Mouse (Mus musculus): ENCODE measurements around the gene Sox6.

Gene Sox6

DNA sequence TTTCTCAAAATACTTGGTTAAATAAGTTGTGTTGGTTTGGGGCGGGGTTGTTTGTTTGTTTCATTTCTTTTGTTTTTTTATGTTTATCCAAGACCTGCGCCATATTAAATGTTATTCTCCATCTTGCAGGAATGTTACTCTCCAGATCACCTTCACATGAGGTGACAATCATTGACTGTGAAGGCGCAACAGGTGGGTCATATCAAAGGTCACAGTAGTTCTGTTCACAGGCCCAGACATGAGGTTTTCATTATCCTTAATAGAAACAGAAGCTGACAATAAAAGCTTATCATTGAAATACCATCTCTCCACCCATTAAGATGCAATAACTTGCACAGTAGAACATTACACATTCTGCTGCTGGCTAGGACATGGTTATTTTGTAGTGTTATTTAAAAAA, 54.5 kb downstream of the Sox6 start:
- no peak for DNase-seq

DNA sequence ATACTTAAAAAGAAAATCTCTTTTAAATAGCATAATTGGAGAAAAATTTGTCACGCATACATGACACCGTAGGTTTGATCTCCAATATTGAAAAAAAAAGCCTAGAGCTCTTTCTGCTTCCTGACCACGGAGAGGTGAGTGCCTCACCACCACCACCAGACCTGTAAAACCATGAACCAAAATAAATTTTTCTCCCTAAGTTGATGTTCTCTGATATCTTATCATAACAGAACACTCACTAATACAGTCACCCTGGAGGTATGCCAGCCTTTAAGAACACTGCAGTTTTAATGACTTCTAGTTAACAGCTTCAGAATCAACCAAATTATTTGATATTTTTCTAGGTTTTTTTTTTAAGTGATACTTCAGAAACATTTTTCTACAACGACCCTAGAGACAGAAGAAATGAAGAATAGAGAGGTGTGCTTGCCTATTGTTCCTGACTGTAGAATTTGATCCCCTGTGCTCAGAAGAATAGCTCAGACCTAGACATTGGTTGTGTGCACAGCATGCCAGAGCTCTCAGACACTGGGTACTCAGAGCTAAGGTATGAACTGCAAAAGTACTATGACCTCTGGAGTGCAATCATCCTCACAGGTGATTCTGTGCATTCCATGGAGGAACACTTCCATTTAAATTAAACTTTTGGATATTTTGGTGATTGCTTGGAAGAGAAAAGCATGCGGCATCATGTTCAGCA, 58.6 kb downstream of the Sox6 start:
- DNase-seq = no peak

DNA sequence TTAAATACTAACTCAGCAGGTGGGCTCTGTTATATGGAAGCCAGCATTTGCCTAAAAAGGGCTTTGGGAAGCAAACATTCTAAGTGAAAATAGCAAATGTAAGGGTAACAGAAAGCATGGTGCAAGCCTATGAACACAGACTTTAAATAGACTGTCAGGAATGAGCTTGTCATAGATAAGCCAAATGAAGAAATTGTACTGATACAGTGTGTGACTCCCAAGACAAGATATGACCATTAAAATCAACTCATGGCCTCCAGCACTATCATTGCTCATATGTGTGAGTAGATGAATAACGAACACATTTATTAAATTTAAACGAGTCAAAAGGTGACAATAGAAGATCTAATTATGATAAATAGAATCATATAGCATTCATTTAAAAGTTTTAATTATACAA, 64.1 kb downstream of the Sox6 start:
- DNase-seq = no peak

DNA sequence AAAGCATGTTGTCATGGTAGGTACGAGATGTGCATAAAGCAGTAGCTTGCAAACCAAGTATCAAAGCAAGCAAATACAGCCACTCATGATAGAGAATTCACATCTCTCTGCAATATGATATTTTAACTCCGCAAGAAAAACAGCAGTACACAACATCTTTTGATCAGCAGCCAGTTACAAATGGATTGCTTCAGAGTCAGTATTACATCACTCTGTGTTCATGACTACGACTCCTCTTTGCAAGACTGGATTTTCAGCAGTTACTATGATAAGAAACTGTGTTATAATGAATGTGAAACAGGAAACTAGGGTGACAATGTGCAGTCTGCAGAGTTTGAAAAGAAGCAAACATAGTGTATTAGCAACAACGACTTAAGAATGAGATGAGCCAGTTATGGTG, 71.4 kb downstream of the Sox6 start:
- no peak for DNase-seq

DNA sequence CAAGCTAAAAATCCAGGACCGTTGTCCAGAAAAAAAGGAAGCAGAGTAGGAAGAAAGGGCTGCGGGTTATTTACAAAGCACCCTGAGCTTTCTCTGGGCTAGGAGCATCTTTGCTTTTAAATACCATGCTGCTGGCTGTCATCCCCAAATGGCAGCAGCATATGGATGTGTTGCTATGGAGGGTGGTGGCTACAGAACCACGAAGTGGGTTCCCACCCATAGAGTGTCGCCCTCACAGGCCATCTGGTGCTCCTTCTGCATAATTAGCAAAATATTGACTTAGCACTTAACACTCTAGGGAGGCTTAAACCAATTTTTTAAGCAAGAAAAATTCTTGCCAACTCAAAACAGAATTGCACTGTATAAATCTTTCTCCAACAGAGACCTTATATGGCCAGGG, 72.4 kb downstream of the Sox6 start:
- DNase-seq = no peak

DNA sequence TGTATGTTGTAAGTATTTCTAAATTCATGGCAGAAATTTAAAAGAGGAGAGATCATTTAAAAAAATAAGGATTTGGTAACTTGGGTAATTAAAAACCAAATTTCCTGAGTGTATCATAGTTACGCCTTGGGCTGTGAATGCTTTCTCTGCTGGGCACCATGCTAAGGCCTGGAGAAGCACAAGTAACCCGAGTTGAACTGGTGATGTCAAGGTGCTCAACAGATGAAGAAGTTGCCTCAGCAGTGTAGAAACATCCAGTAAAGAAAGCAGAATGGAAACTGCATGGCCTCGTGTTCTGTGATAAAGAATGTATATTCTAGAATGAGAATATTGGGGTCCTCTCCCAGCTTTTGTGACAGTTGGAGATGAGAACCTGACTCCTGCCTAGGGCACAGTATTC, 85.5 kb downstream of the Sox6 start:
- DNase-seq = no peak

DNA sequence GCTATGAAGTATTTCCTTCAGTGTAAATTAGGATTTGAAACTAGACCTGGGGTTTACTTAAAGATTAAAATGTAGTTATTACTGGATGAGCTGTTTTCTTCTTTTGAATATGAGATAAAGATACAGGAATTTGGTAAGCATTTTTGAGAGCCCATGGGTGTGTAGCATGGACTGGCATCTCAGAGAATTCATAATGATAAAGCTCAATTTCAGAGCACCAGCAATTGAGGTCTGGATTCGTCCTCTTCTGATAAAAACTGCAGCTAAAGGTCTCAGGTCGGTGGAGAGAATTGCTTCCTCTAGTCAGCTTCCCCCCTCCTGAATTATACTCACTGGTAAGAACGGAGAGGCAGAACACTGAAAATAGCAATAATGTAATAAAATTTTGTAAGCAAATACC, 86.4 kb downstream of the Sox6 start:
- no peak for DNase-seq

DNA sequence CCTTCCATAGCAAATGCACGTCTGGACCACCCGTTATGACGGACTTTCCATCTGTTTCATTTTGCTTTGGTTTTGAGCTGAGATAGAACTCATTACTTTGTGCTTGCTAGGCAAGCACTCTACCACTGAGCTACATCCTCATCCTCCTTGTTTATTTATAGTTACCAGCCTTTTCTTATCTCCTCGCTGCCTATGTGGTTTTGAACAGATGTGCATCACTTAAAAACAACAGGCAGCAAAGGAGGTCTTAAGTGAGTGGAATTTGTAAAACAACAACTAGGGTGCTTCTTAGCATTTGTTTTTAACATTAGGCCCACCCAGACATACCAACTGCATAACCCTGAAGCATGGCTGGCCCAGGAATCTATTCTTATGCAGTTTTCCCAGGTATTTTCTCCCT, 86.9 kb downstream of the Sox6 start:
- no peak for DNase-seq

DNA sequence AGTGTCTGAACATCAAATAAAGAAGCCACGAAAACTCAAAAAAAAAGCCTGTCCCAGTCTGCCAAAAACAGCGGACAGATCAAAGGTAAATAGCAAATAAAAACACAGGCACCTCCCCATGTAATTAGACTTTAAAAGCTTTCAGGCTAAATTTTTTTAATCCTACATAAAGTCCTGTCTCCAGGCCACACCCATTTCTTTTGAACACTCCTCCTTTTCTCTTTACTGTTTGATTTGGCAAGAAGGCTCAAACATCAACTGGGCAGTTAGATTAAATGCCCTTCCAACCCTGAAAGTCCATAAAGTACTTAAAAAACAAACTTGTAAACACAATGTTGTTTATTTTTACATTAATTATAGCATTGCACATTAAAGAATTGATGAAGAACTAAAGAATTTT, 90.7 kb downstream of the Sox6 start:
- no peak for DNase-seq

DNA sequence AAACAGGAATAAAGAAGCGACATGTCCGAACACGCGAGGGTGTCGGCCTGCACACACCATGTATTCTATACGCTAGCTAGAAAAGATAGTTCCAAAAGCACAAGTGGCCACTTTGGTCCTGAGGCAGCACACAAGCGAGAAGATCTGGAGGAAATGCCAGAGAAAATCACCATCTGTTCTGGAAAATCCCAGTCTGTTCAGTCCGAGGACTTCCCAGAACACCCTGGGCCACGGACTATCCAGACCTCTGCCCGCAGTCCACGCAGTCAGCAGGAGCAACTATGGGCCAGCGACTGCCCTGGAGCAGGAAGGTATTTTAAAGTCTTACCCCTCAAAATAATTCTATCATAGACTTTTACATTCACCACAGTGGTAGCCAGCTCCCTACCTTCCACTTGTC, 92.0 kb downstream of the Sox6 start:
- DNase-seq = no peak

DNA sequence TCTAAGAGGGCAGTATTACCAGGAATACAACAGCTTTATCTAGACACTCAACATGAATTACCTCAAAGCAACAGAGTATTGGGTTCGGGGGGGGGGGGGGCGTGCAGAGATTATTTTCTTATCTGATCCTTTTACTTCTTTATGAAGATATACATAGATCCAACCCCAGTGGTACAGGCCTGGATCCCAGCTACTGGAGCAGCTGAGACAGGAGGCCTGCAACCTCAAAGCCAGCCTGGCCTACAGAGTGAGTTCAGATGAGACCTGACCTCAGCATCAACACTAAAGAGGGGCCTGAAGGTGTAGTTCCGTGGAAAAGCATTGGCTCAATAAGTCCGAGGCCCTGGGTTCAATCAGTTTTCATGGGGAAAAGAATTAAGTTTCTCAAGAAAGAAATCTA, 93.1 kb downstream of the Sox6 start:
- no peak for DNase-seq

DNA sequence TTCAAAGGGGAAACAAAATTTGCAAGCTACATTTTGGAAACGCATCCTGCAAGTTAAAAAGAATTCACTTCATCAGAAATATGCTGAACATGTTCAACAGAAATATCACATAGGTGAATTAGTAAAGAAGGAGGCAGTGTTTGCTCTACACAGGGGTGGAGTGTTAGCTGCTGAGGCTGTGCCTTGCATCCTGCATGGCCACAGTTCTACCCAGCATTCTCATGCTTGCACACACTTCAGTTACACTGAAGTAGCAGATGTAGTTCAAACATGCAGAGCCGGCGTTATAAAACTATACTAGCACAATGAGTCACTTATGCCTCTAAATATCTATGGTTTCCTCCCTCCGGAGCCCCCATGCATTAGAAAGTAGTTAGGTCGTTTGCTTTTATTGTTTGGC, 94.3 kb downstream of the Sox6 start:
- DNase-seq = no peak

DNA sequence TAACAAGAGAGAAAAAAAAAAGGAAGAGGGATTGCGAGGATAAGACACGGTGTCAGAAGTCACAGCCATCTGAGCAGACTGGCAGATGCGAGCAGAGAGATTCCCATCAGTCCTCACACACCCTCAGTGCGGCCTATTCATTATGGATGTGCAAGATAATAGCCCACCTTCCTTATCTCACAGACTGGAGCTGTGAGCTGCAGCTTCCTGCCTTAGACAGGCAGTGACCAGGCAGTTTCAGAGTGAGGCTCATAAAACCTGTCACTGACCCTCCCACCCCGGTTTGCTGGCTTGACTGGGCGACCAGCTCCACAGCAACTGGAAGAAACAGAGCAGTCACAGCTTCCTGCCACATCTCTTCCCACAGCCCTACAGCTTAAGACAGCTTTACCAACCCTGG, 96.8 kb downstream of the Sox6 start:
- DNase-seq = no peak

DNA sequence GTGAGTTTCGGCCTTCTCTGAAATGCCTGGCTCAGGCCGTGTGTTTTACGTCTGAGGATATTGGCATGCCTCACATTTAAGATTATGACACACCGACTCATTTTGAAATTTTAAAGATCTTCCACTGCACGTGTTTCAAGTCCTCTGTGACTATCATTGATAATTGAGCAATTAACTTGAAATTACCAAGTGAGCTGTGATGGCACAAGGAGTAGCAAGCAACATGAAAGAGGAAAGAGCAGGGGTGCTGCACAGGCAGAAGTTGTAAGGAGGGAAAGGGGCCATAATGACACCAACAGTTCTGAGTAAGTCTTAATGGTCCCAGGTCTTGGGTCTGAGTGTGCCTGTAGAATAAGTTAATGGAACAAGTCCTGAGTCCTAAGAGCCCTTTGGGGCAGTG, 99.3 kb downstream of the Sox6 start:
- DNase-seq = no peak

DNA sequence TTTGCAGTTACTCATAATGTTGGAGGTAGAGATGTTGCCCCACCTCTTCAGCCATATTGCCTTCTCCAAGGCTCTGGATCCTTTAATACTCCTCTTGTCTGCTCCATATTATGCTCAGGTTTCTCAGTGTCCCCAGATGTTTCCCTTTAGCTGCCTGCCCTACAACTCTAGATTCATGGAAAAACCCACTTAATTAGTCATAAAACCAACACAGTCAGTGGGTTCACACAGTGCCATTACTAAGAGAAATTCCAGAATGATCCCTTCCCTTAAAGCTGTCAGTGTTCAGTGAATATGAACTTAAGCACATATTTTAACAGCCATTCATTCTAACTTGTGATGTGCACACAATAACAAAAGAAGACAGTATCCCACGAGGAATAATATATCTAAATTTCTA, 101.7 kb downstream of the Sox6 start:
- no peak for DNase-seq

DNA sequence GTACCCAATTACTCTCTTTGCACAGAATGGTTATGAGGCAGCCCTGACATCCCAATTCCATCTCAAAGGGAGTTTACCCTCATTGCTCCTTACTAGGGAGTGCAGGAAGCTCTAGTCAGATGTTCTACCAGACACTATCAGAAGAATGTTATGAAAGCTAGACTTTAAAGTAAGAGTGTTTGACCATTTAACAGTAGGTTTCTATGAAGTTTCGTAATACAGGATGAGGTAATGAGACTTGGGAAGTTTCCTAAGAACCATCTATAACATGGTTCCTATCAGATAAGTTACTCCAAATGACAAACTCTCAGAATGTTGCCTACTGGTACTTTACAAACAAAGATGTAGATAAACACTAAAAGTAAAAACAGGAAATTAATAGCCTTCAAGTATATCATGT, 123.3 kb downstream of the Sox6 start:
- DNase-seq = no peak

DNA sequence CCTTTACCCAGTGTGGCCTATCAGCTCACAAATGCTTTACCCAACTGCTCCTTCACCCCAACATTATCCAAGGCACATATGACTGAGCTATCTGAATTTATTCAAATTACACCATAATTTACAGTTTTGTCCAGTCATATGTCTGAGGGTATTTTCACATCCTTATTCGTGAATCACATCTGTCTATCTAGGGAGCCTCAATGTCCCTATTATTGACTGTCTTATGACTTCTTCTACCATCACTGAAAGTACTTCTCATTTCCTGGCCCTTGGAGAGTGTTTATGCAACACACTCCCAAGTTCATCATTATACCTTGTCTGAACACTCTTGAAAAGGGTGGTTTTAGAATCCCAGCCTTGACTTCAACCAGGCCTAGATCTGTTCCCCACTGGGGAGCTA, 128.3 kb downstream of the Sox6 start:
- DNase-seq = no peak

DNA sequence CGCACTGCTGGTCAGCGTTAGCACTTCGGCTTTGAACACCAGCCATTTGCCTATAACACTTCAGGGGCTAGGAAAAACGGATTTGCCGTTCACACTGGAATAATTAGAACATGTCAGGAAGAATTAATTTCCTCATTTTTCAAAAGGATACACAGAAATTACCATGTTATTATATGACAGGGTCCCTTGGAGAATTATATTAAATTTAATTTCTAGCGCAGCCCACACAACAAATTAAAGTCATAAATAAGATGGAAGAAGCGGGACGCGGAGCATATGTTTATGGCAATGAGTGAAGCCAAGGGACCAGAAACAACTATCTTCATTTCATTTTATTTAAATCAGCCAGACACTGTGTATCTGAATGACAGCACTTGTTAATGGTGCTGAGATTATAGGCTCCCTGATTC, 133.8 kb downstream of the Sox6 start:
- no peak for DNase-seq

DNA sequence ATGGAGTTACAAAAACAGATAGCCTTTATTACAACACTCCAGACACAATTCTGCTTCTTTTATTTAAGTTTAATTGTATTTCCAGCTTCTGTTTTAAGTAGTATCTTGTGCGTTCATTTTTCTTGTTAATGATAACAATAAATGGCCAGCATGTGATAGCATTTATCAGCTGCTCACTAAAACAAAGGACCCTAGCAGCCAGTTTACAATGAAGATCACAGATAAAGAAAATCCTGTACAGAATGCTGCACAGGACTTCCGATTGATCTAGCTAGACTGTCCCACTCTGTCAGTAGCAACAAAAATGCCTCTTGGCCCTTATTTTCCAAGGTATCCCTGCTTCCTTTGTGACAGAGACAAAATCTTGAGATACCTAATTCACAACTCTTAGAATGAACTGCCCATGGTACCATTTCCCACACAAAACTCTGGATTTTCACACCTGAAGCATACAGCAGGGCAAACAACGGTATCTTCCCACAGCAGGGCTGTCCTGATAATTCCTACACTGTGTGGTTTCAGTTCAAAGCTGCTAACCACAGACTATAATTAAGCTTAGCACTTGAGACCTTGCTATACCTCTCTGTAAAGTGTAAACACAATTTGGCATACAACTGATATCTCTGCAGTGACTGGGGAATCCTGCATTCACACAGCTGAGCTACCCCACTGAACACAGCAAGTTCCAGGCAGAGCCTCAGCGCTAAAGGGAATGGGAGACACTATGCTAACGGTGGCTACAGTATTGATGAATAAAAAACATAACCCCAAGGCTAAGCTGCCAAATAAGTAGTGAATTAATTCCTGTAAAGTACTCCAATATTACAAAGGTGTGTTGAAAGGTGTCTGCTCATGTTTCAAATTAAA, 134.4 kb downstream of the Sox6 start:
- DNase-seq = no peak

DNA sequence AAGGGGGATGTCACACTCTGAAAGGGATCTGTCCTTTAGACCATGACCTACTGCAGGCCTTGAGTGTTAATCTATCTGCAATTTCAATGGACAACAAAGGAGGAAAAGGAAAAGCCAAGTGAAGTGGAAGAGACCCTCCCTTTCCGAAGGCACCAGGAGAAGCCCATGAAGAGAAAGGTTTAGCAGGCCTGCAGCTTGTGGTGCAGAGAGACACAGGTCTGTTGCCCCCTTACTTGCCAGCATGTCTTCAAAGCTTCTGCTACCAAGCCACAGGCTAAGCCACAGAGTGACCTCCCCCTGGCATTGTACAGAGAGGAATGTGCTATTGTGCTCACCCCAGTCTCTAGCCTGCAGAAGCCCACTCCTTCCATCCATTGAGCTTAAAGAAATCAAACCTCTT, 135.2 kb downstream of the Sox6 start:
- DNase-seq = no peak

DNA sequence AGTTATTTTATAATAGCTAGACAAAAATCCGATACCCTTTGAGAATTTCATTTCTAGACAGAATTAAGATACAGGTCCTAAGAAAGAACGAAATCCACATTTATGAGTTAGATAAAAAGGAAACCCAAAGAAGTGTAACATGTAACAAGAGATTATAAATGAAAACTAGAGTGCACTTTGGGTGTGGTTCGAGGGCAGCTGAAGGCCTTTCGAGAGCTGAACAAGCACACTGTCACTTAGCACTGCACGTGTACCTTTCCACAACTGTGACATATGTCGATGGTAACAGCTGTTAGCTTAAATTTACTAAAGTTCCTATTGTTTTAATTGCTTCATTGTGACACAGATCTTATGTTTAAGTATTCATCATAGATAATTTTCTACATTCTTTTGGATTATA, 142.8 kb downstream of the Sox6 start:
- DNase-seq = no peak

DNA sequence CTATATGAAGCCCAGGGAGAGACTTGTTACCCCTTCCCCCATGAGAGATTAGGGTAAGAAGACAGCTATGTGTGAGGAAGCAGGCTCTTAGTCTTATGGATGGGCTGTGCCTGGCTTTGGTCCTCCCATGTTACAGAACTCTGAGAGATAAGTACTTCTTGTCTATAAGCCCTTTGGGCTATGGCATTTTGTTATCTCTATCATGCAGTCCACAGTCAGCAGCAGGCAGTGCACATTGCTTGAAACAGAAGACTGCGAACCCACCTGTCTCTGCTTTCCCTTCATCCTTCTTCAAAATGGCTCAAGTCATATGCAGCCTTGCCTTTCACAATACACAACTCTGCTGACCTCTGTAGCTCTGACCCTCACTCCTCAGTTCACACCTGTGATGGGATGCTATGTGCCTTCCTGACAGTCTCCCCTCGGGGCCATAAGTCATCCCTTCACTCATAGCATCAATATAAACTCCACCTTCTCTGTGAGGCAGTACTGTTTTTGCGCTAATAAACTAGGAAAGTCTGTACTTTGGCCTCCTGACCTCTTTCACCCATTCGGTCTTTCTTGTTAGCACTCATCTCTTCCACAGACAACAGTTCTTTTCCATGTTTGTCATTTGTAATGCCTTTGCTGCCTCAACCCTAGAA, 143.4 kb downstream of the Sox6 start:
- no peak for DNase-seq

DNA sequence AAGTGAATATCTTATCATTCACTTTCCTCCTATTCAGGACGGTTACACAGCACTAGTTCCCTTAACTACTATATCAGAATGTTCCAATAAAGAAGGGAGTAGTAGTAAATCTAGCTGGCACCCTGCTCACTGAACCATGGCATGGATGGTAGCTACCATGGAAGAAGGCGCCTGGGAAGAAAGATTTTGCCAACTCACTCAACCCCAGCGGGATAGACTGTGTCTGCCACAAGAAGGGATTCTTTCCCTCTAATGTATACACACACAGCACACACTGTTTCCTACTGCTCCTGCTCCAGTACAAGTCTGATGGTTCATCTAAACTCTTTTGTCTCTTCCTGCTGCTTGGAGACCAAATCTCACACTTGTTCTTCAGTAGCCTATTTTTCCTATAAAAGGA, 147.1 kb downstream of the Sox6 start:
- DNase-seq = no peak

DNA sequence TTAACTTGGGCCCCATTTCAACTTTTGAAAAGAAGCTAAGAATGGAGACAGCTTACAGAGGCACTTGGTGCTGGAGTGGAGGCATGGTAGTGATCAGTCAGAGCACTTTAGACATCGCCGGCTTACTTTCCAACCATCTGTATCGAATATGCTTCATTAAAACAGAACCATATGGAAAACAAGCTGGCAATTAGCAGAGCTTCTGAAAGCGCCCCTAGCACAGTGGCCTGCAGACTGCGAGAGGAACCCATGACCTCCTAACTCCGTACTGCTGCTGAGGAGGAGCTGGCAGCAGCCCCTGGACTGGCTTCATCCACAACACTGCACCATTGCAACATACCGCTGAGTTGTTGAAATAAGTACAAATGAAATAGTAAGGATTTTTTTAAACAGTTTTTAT, 148.7 kb downstream of the Sox6 start:
- no peak for DNase-seq

All from B cell, adult 2 months (primary cell).